Mouse (Mus musculus) lung, adult 18-20 months (tissue): Measurements from ENCODE around the gene Crim1.

Experiments used
- DNase-seq, 2 experiments: peaks; one replicate each; pipeline ENCODE4 v3.0.0; 2022; ENCODE audit warnings: mixed read lengths in 2 of 2

The Crim1 gene

GRCm38 (mm10) chr17:78379730-78380245 lies 179.7 kb downstream of the Crim1 start:
- DNase-seq: no peak

- no peak for DNase-seq
Measured at GRCm38 (mm10) chr17:78382321-78382720, 182.3 kb downstream of the Crim1 start.

DNA sequence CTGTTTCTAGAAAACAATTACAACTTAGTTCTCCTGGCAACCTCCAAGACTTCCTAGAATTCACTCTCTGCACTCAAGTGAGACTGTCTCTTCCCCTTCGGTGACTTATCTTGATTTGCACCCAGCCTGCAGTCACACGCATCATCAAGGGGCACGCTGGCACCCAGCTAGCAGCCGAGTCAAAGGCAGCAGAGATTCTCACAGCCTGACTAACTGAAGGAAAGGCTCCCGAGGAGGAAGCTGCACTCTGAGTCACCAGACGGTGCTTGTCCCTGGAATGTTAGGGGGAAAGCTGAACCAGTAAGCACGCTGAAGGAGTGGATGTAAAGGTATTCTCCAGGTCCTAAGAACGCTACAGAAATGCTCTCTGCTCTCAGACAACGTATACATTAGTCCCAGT lies 187.6 kb downstream of the Crim1 start:
- no peak for DNase-seq

DNA sequence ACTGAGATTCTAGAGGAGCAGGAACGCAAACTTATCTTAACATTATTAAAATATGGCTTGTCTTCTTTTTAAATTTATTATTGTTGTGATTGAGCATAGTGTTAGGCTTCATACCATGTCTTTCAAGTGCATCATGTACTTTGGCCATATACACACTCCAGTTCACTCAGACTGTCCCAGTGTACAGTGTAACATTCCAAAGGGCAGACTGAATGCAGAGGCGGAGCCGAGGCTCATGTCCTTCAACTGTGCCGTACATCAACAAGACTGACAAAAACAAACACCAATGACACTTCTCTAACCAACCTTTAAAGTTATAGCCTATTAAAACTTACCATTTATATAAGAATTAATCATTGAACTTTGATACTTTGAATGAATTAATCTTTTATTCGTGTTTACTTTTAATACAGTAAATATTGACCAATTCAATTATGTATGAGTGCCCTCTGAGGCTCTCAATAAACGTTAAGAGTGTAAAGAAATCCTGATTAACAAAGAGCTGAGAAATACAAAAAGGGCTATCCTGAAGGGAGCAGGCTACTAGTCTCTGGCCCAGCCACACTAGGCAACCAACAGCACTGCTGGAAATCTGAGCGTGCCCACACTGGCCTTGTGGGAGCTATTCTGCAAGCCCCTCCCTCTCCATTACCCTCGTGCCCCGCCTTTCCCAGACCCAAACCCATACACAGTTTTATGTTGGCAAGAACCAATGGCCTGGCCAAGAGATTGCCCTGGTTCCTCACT lies 188.2 kb downstream of the Crim1 start:
- DNase-seq: no peak

DNA sequence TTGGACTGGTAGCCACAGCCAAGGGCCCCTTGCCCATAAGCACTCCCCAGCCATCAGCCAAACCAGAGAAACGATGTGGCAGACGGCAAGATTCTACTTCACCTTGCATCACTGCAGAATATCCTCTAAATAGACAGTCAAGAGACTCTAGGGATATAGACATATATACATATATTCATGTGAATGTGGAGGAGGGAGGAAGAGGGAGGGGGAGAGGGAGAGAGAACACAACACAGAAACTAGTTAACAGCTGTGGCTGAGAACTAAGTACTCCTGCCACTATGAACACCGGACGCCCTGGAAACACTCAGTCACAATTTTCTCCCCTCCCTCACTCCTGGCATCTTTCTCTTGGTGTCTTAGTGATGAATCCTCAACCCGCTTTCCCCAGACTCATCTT lies 189.5 kb downstream of the Crim1 start:
- DNase-seq: no peak

DNA sequence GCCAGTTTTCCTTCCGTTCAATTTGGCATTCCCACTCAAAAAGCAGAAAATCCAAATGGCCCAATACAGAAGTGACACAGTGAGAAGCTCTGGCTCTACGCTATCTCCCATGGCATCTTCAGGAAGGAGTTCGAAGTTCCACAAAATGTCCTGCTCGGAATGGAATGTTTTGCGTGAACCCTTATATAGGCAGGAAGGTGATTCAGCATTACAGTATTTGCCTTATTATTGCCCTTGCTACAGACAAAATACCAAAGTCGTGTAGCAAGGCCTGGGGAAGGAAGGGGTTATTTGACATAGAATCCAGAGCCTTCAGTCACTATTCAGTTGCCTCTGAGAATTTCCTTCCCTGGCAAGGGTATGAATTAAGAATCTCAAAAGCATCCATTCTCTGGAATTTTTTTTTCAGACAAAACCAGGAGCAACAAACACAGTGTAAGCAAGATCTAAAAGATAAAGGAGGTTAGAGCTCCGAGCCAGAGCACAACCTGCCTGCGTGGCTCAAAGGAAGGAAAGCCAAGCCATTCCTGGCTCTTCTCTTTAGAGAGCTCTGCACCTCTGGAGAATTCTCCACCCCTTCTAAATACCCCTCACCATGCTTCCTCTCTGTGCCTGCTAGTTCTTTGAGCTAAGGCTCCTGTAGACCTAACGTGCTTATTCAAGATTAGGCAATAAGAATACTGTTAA lies 192.5 kb downstream of the Crim1 start:
- no peak for DNase-seq

- DNase-seq: no peak
Measured at GRCm38 (mm10) chr17:78400130-78400840, 200.2 kb downstream of the Crim1 start.

DNA sequence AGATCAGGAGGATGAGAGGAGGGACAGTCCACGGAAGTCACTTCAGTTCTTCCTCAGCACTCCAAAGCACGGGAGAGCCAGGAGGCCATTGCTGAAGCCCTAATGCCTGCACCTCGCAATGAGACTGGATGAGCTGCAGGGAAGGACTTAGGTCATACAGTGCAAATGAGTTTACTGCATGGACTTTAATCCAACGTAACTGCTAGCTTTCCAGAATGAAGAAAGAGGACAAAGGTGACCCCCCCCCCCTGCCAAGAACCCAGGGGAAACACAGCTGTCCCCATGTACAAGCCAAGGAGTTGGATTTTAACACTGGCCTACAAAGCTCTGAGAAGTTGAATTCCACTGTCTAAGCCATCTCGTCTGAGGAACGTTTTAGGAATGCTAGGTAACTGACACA lies 201.3 kb downstream of the Crim1 start:
- DNase-seq: no peak

DNA sequence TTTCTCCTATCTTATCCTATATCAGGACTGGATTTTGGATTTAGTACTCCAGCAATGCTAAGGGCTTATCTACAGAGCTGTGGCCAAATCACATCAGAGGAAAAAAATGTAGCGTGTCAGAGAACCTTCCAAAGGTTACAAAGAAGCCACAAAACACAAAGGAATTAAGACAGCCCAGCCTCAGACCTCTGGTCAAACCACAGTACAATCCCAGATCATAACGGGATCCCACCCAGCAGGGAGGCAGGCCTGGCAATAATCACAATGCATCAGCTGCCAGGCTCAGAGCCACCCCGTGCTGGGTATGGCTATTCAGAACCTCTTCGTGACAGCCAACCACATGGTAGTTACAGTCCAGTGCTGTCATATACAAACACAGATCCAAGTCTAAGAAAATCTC lies 201.7 kb downstream of the Crim1 start:
- DNase-seq: peak in 1 of 2 experiments; percentile 27

GRCm38 (mm10) chr17:78402174-78402573 lies 202.1 kb downstream of the Crim1 start:
- DNase-seq: no peak

DNA sequence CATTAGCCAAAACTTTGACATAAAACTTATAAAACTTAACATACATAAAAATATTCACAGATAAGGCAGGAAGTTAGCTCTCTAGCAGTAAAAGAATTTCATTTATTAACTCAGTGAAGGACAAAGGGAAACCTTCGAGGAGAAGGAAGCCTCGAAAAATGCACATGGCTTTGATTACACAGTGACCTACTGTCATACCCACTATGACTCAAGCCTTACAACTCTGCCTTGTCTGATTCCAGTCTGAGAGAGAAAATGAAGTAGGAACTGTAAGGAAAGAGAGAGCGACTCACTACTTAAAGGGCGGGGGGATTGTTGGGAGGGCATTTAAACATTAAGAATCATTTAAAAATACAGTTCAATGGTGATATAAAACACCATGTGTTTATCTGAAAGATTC lies 203.2 kb downstream of the Crim1 start:
- no peak for DNase-seq

DNA sequence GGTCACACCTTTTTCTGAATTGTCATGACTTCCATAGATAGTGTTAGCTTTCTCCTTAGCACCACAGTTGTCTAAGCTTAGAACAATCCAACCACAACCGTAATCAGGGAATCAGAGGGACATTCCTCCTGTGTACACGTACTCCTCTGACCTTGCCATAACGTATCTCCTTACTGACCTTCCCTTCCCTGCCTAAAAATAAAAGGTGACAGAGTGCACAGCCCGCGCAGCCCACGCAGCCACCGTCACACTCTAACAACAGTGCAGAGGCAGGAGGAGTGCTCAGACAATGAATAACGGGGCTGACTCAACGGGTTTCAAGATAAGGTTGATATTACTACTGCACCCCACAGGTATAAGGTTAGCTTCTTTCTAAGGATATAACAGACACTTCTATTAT lies 203.8 kb downstream of the Crim1 start:
- DNase-seq: no peak

DNA sequence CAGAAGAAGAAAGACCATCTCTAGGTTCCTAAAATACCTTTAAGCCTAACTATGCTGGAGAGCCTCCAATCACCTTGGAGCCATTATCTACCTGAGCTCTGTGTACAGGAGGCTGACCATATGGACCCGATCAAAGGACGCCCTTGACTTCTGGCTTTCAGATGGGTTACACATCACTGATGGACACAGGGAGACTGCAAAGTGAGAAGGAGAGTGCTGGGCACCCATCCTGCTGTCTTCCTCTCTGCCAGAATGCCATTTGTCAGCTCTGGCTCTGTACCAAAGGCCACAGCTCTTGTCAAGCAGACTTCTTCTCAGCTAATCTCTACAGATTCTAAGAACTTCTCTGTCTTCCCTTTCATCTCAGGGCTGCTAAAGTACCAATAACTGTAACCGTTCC lies 205.3 kb downstream of the Crim1 start:
- DNase-seq: peak in 1 of 2 experiments; percentile 16

GRCm38 (mm10) chr17:78406854-78407253 lies 206.8 kb downstream of the Crim1 start:
- no peak for DNase-seq

DNA sequence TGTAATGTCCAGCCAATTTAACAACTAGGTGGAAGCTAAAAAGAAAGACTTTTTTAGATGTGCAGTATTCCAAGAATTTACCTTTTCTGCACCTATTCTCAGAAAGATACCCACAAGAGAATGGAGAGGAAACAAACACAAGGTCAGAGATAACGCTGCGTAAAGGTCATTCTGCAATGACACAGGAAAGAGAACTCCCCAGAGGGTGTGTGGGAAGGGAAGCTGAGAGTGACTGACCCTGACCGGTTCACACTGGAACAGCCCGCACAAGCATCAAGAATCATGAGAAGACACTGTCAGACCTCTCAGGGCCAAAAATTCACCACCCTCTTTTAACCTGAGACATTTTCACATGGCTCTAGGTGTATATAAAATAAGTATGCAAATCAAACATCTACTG lies 207.5 kb downstream of the Crim1 start:
- no peak for DNase-seq

DNA sequence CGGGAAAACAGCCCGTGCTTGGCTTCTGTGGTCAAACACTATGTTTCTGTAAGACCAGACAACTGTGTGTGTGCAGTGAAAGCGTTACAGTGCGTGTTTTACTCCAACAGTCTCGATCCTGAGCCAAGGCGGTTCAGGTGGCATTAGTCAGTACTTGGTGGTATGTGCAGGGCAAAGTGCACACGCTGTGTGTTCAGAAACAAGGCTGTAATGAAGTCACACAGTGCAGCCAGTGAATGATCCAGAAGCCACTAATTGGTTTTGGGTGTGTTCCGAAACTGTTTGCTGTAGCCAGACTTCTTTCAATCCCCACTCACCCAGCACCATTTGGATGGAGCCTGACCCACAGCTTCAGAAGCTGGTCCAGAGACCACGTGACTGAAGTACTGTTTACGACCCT lies 208.3 kb downstream of the Crim1 start:
- DNase-seq: no peak

GRCm38 (mm10) chr17:78409900-78410299 lies 209.9 kb downstream of the Crim1 start:
- DNase-seq: no peak

DNA sequence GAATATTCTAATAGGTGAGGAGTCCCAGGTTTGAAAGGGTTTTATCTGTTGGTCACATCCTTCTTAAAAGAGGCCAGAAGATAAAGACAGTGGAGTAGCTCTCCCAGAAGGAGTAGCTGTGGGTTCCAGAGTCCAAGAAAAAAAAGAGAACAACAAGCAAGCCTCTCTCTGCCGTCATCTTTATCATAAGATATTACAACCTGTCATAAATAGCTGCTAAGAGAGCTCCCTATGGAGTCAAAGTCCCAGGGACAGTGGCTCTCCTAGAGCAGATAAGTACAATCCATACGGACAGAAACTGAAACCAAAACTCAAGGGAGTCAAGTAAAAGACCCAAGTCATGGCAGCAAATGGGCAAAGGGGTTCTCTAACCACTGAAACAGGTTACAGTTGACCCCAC lies 215.2 kb downstream of the Crim1 start:
- DNase-seq: no peak

- peak; percentile 92 to 93 for DNase-seq
Measured at GRCm38 (mm10) chr17:78417381-78418281, 217.6 kb downstream of the Crim1 start, which contains the start of gene Fez2. Gene Fez2, minus strand, starts transcription at chr17:78418152.

- DNase-seq: no peak
Measured at GRCm38 (mm10) chr17:78419216-78419615, 219.2 kb downstream of the Crim1 start.

GRCm38 (mm10) chr17:78425026-78425425 lies 225.0 kb downstream of the Crim1 start:
- no peak for DNase-seq
